Mouse (Mus musculus) kidney, adult 2 months (tissue): ENCODE measurements around the gene Tfcp2. TPM values are rescaled to one million over a fixed set of nuclear protein-coding genes. Genes with fewer than 3 reads are reported as not detected.
A peak's percentile ranks its signal among the peaks of the same experiment; 100 is the strongest.

ENCODE experiments used
- DNase-seq: peaks from one replicate; pipeline ENCODE4 v3.0.0; 2021
- H3K27ac ChIP-seq: fragments of 200-500 bp; 2 replicates; pipeline ENCODE4 v1.5.1; 2012; ENCODE audit warnings: low read depth, low read length, control low read depth, inconsistent platforms; ENCODE audit not compliant: insufficient read depth
- H3K27me3 ChIP-seq: fragments of 200-500 bp; replicated peaks from 2 replicates; pipeline ENCODE4 v1.6.1; 2012; ENCODE audit warnings: mild to moderate bottlenecking, moderate library complexity, low read length, inconsistent platforms; ENCODE audit not compliant: control insufficient read depth, insufficient read depth
- H3K36me3 ChIP-seq: fragments of 200-500 bp; 2 replicates; pipeline ENCODE4 v1.6.1; 2012; ENCODE audit warnings: mild to moderate bottlenecking, moderate library complexity, low read length, inconsistent platforms; ENCODE audit not compliant: control insufficient read depth, insufficient read depth
- H3K4me1 ChIP-seq: fragments of 200-500 bp; 2 replicates; pipeline ENCODE4 v1.6.1; 2011; ENCODE audit warnings: low read length; ENCODE audit not compliant: control insufficient read depth, insufficient read depth
- H3K4me3 ChIP-seq: fragments of 200-500 bp; 2 replicates; pipeline ENCODE4 v1.5.1; 2011; ENCODE audit warnings: mild to moderate bottlenecking, low read depth, low read length, control low read depth; ENCODE audit not compliant: insufficient read depth
- CTCF ChIP-seq: fragments of 200-500 bp; conservative IDR thresholded peaks from 2 replicates; pipeline ENCODE4 v1.5.1; 2011; ENCODE audit warnings: low read depth, mild to moderate bottlenecking, control low read depth, low read length, moderate library complexity, mixed read lengths; ENCODE audit not compliant: insufficient read depth, insufficient read length
- POLR2A ChIP-seq: fragments of 200-500 bp; IDR thresholded peaks from one replicate; pipeline ENCODE4 v1.6.1; 2011; ENCODE audit warnings: low read depth, low read length, control low read depth
- WGBS: fragments of 180-500 bp; shearing (Covaris S2); methylation state at CpG from one replicate; pipeline ENCODE4 v1.1.7; 2018; 5-methylcytosine and 5-hydroxymethylcytosine counted together
- polyA plus RNA-seq: library from polyadenylated mRNA; depleted of rRNA; stranded (reverse); fragments of >200 nt; gene quantifications from 2 replicates; pipeline ENCODE4 v1.2.3, GENCODE M21; 2012

Gene Tfcp2
- polyA plus RNA-seq, 1 experiment, result 20.6 TPM

GRCm38 (mm10) chr15:100468295-100469188 is 83.3 kb downstream of the Tfcp2 start, which contains the start of gene Letmd1:
Gene Letmd1, plus strand, starts transcription at chr15:100469023.
- DNase-seq, result peak; percentile 93
- H3K36me3 ChIP-seq, result no peaks in the 10 kb centered on the region
- peak within 1 kb of the TSS; percentile 95 for H3K27ac ChIP-seq
- H3K27me3 ChIP-seq, result no peaks in the 10 kb centered on the region
- peak within 1 kb of the TSS; percentile 87 for H3K4me3 ChIP-seq
- H3K4me1 ChIP-seq, result peaks cover 13% of the 10 kb centered on the region; the same call in 1 of the 2 replicates
- WGBS, result 1% methylated on average over 84 of the region's 84 CpGs
- TF ChIP-seq CTCF, result peak; percentile 63
- TF ChIP-seq POLR2A, result peak; percentile 53

- WGBS, result 38% methylated on average over 6 of the region's 8 CpGs
- Histone ChIP-seq H3K36me3 (no peaks in the 10 kb centered on the region), H3K27ac (no peak overlapping the region), H3K4me3 (peak overlapping the region; percentile 87; the same call in 1 of the 2 replicates), H3K27me3 (no peaks in the 10 kb centered on the region), H3K4me1 (peaks cover 18% of the 10 kb centered on the region; the same call in 1 of the 2 replicates)
- no peak for TF ChIP-seq POLR2A
- TF ChIP-seq CTCF, result no peak
- no peak for DNase-seq
Measured at GRCm38 (mm10) chr15:100467738-100468137, 84.1 kb downstream of the Tfcp2 start.

- H3K4me1 ChIP-seq, result peaks cover 30% of the 10 kb centered on the region; the same call in 1 of the 2 replicates
- no peaks in the 10 kb centered on the region for H3K27me3 ChIP-seq
- WGBS, result 68% methylated on average over 2 of the region's 2 CpGs
- H3K4me3 ChIP-seq, result no peak overlapping the region
- DNase-seq, result no peak
- no peaks in the 10 kb centered on the region for H3K36me3 ChIP-seq
- no peak overlapping the region for H3K27ac ChIP-seq
- TF ChIP-seq POLR2A, result no peak
- no peak for TF ChIP-seq CTCF
Measured at GRCm38 (mm10) chr15:100465432-100465831, 86.4 kb downstream of the Tfcp2 start.

- DNase-seq, result peak; percentile 85
- H3K4me3 ChIP-seq, result no peak overlapping the region
- H3K36me3 ChIP-seq, result no peaks in the 10 kb centered on the region
- TF ChIP-seq CTCF, result peak; percentile 74
- TF ChIP-seq POLR2A, result no peak
- 22% methylated on average over 6 of the region's 6 CpGs for WGBS
- H3K4me1 ChIP-seq, result peaks cover 20% of the 10 kb centered on the region; the same call in 1 of the 2 replicates
- H3K27ac ChIP-seq, result no peak overlapping the region
- H3K27me3 ChIP-seq, result no peaks in the 10 kb centered on the region
Measured at GRCm38 (mm10) chr15:100463712-100464111, 88.1 kb downstream of the Tfcp2 start.

- DNase-seq, result peak; percentile 93
- Histone ChIP-seq H3K4me1 (peaks cover 17% of the 10 kb centered on the region; the same call in 1 of the 2 replicates), H3K4me3 (no peak overlapping the region), H3K27me3 (no peaks in the 10 kb centered on the region), H3K27ac (peak overlapping the region; percentile 87), H3K36me3 (no peaks in the 10 kb centered on the region)
- WGBS, result 28% methylated on average over 5 of the region's 5 CpGs
- TF ChIP-seq CTCF, result no peak
- no peak for TF ChIP-seq POLR2A
Measured at GRCm38 (mm10) chr15:100462086-100462485, 89.7 kb downstream of the Tfcp2 start.

GRCm38 (mm10) chr15:100461646-100462045 is 90.2 kb downstream of the Tfcp2 start:
- DNase-seq, result no peak
- Histone ChIP-seq H3K36me3 (no peaks in the 10 kb centered on the region), H3K27ac (peak overlapping the region; percentile 87), H3K4me3 (no peak overlapping the region), H3K4me1 (peaks cover 17% of the 10 kb centered on the region; the same call in 1 of the 2 replicates), H3K27me3 (no peaks in the 10 kb centered on the region)
- no peak for TF ChIP-seq CTCF
- TF ChIP-seq POLR2A, result no peak
- 48% methylated on average over 9 of the region's 9 CpGs for WGBS

GRCm38 (mm10) chr15:100460942-100461341 is 90.9 kb downstream of the Tfcp2 start:
- H3K4me3 ChIP-seq, result no peak overlapping the region
- peak overlapping the region; percentile 7; the same call in 1 of the 2 replicates for H3K27ac ChIP-seq

More at GRCm38 (mm10) chr15:100460942-100461341, 90.9 kb downstream of the Tfcp2 start:
- TF ChIP-seq POLR2A (no peak), CTCF (no peak)
- peaks cover 17% of the 10 kb centered on the region; the same call in 1 of the 2 replicates for H3K4me1 ChIP-seq
- no peaks in the 10 kb centered on the region for H3K36me3 ChIP-seq
- DNase-seq, result peak; percentile 75
- H3K27me3 ChIP-seq, result no peaks in the 10 kb centered on the region
- 10% methylated on average over 12 of the region's 12 CpGs for WGBS
